Mouse (Mus musculus) ES-CJ7 (cell line): Measurements from ENCODE around the gene Rab7b.

Source experiments
- DNase-seq: peaks from one replicate; pipeline ENCODE4 v3.0.0; 2011; ENCODE audit warnings: low read depth, low spot score

Rab7b gene

DNA sequence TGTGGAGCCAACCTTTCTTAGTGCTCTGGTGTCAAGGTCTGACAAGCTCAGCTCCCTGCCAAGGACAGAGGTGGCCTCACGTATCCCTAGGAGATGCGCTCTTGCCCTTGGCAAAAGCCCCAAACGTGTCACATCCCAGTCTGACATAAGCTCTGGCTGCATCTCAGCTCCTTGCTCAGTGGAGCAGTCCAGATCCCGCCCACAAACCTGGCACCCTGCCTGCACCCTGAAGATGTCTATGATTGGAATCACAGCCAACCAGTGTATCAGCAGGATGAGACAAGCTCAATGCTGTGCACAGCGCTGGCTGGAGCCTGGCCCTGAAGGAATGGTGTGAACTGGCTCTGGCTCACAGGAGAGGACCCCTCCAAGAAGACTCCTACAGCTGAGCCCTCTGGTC, 48.8 kb downstream of the Rab7b start:
- DNase-seq: no peak

DNA sequence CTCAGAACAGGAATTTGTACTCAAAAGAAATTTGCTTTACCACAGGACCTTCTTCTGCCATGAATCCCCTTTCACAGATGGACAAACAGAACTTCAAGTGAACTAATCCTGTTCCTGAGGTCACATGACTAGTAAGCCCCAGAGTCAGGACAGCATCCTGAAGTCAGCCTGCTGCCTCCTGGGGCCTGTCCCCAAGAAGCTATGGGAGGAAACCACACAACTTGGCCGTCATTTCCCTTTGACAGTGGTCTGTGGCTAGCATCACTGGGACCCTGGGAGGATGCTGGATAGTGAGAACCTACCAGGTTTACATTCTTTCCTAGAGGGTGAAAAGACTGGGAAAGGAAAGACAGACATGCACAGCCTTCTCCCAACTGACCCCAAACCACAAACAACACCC, 50.3 kb downstream of the Rab7b start:
- no peak for DNase-seq

DNA sequence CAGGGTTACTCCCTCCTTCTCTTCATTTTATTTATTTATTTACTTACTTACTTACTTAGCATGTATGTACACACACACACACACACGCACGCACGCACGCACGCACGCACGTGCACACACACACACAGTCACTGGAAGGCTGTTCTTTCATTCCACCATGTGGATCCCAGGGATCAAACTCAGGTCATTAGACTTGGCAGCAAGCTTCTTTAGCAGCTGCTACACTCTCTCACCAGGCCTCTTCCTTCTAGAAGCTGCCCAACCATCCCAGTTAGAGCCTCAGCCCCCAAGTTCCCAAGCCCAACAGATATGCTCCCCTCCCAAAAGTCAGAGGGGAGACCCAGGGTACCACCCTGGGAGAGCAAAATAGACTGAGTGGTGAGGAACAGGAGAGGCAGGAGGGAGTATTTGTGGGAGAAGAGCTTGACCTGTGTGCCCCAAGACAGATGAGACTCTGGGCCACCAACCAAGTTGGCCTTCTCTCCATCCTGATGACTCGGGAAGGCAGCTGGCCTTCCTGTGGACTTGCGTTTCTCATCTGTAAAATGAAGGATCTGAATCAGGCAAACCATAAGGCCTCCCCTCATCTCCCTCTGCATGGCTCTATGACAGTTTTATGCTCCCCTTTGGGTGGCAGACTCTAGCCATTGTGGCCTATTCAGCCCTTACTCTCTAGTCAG, 51.1 kb downstream of the Rab7b start:
- no peak for DNase-seq

DNA sequence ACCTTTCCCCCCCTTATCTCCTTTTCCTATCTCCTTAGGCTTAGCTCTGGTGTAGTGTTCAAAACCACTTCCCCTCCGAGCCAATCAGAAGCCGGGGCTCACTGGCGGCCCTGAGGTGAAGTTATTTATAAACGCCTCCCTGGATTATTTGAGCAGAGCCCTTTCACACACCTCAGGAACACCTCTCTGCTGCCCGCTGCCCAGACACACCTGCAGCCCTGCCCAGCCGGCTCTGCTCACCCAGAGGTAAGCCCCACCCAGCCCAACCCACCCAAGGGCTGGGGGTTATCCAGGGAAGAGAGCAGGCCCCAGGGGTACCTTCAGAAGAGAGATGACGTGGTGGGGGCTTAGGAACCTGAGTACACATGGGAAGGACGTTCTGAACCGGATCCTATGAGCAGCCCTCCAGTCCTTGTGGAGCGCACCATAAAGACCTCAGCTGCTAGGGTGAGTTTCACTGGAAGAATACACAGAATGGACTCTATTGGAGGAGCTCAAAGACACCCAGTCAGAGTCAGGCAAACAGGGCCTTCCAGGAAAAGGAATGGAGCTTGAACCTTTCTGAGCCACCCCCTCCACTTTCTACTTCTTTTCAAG, 55.5 kb downstream of the Rab7b start, which contains the start of gene Slc26a9:
Slc26a9 (plus strand) TSS at position 155 of the 597 bp plus-strand sequence.
- DNase-seq: no peak

GRCm38 (mm10) chr1:131745391-131745790, 56.9 kb downstream of the Rab7b start:
- peak; percentile 82 for DNase-seq

GRCm38 (mm10) chr1:131747761-131748160, 59.3 kb downstream of the Rab7b start:
- DNase-seq: no peak

DNA sequence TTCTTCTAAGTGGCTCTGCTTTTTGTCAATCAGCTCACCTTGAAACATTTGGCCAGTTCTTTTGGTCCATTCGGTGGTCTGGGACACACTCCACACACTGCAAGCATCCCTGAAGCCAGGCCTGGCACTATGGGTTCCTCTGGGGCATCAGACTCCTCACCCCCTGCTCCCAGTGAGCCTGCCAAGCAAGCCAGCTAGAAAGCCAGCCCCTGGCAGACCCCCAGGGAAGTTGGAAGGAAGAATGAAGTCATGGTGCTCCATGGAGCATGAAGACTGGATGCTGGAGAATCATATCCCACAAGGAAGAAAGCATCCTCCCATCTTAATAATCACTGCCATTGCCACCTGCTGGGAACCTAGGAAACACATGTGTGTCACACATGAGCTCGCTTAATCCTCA, 60.1 kb downstream of the Rab7b start:
- DNase-seq: no peak

- no peak for DNase-seq
Observed at GRCm38 (mm10) chr1:131749706-131750545, 61.4 kb downstream of the Rab7b start.

- DNase-seq: no peak
Observed at GRCm38 (mm10) chr1:131751181-131751890, 62.8 kb downstream of the Rab7b start.

- no peak for DNase-seq
Observed at GRCm38 (mm10) chr1:131751891-131752311, 63.4 kb downstream of the Rab7b start.

GRCm38 (mm10) chr1:131754212-131754829, 65.8 kb downstream of the Rab7b start:
- DNase-seq: no peak

DNA sequence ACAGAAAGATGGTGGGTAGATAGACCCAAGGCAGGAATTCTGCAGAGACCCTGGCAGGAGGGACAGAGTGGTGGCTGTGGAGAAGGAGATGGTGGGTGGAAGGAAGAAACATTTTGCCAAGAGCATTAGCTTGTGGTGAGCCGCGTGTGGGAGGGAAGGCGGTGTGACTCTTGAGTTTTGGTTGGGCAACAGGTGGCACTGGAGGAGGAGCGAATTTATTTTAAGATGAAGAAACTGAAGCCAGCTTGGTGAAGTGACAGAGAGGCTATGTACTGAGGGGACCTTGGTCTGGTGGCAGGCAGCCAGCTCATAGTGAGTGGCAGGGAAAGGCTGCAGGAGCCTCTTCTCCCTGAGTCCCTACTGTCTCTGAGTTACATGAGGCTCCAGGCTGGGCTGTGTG, 66.4 kb downstream of the Rab7b start:
- no peak for DNase-seq

DNA sequence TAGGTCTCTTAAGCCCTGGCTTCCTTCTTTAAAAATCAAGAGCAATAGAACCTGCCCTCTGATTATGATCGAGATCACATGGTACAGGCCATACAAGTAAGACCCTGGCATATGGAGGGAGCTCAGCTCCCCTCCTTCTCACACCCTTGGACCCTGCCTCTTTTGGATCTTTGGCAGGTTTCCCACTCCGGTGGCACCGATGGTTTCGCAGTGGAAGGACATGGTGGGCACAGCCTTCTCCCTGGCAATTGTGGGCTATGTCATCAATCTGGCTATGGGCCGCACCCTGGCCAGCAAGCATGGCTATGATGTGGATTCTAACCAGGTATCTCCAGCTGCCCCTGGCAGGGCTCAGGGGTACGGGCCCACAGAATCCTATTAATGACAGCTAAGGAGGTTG, 68.7 kb downstream of the Rab7b start:
- no peak for DNase-seq

GRCm38 (mm10) chr1:131758796-131759195, 70.3 kb downstream of the Rab7b start:
- DNase-seq: no peak

DNA sequence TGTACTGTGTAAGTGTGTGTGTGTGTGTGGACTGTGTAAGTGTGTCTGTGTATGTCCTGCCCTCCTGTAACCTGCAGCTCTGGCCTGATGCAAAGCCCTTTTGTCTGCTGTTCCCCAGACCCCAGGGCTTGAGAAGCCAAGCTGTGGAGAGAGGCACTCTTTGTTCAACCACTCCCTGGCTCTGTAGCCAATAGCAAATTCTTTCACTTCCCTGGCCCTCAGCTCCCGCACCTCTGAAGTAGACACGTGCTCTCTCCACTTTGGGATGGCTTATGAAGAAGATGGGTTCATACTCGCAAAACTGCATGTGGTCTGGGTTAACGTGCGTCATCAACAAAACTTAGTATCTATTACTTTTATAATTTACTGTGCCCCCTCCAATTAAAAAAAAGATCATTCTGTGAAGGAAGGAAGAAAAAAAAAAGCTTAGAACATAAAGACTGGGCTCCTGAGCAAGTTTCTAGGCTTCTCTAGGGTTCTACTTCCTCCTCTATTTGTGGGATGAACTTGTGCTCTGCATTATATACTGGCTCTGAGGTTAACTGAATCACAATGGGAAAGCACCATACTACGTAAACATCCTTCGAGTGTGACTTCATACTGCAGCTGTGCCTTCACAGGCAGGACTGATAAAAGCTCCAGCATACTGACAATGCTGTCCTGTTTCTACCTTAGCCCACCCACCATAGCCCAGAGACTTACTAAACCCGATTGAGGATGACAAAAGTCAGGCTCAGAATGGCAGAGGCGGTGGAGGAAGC, 71.4 kb downstream of the Rab7b start:
- DNase-seq: no peak

DNA sequence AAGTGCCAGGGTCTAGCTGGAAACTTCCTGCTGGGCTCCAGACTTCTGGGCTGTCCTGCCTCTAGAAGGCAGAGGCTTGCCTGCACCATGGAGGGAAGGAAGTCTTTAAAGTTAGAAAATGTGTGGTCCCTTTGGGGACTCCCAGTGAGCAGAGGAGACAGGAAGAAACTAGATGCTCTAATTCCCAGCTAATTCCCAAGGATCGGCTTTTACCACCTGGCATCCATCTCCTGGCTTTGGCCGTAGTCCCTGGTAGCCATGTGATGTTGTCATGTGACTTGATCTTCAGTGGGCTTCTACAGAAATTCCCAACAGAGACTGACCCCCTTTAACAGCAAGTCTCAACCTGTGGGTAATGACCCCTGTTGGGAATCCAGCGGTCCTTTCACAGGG, 71.9 kb downstream of the Rab7b start:
- DNase-seq: no peak

DNA sequence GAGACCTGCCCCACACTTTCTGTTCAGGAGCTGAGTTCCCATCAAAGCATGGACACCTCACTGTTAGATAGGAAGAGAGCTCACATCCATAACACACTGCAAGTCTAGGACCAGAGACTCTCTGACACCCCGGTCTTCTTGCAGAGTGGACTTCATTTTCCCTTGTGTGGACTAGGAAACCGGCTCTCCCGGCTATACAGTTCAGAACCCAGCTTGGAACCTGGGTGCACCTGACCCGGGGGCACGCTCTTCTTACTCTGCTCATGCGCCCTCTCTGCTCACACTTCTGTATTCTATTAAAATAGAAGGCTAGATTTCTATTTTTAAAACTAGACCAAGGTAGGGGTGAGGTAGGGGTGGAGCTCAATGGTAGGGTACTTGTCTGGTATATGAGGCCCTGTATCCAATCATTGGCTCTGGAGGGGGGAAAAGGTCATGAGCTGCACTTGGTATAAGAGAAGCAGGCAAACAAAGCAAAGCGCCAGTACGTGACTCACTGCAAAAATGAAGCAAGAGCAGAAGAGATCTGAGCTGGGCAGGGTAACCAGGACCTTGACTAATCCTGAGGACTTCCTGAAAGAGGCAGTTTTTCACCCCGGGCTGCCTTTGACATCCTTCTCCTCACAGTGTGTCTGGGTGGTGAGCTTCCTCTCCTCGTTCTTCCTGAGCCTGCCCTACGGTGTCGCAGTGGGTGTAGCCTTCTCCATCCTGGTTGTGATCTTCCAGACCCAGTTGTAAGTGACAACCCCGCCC, 72.8 kb downstream of the Rab7b start:
- no peak for DNase-seq

- DNase-seq: peak; percentile 48
Observed at GRCm38 (mm10) chr1:131763683-131764082, 75.2 kb downstream of the Rab7b start.

- no peak for DNase-seq
Observed at GRCm38 (mm10) chr1:131764581-131765338, 76.3 kb downstream of the Rab7b start.
